Mouse (Mus musculus) embryo, embryonic 10.5 days (tissue): Measurements from ENCODE around the gene Parp14.
"Not testable (repeated sequence)": the region's sequence is repeated elsewhere in the genome, so short reads cannot be mapped to it uniquely, and the experiment has no call there.

Experiments
- DNase-seq: peaks from one replicate; pipeline ENCODE4 v3.0.0-alpha.2; 2015; ENCODE audit warnings: low spot score

The Parp14 gene

GRCm38 (mm10) chr16:35871048-35871851 lies at the start of gene Parp14:
Parp14 (minus strand) TSS chr16:35871544.
- DNase-seq, result peak; percentile 47

GRCm38 (mm10) chr16:35918721-35919543 lies 47.6 kb upstream of the Parp14 start:
- DNase-seq, result no peak

- DNase-seq, result no peak
Observed at GRCm38 (mm10) chr16:35914301-35914700, 43.0 kb upstream of the Parp14 start.

DNA sequence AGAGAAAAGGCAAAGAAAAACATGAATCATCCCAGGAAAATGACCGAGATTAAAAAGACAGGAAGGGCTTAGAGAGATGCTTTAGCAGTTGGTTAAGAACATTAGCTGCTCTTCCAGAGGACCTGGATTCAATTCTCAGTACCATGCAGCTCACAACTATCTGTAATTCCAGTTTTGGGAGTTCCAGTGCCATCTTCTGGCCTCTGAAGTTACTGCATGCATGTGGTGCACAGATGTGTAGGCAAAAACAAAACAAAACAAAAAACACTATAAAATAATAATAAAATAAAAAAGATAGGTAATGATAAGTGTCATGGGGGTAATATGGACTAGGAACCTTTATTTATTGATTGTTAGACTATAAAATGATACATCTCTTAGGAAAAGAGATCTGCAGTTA lies 42.2 kb upstream of the Parp14 start:
- peak; percentile 48 for DNase-seq

- no peak for DNase-seq
Observed at GRCm38 (mm10) chr16:35911449-35911848, 40.1 kb upstream of the Parp14 start.

- DNase-seq, result peak; percentile 9
Observed at GRCm38 (mm10) chr16:35907432-35908201, 36.3 kb upstream of the Parp14 start.

DNA sequence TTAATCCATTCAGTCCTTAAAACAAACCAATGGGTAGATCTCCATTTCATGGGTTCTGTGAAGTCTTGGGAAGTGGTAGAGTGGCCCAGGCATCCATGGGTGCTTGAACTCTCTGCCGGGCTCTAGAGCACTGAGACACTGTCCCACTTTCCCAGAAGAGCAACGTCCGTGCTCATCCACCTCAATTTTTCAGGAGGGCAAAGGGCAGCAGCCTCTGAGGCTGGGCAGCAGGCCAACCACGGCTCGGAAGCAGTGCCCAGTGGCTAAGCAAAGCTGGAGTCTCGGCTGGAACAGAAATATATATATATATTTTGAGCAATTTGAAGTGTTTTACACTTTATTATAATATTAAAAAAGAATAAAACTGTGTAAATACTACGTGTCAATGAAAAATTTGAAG lies 35.5 kb upstream of the Parp14 start:
- no peak for DNase-seq

GRCm38 (mm10) chr16:35905819-35906485 lies 34.6 kb upstream of the Parp14 start:
- DNase-seq, result no peak

- DNase-seq, result no peak
Observed at GRCm38 (mm10) chr16:35905355-35905754, 34.0 kb upstream of the Parp14 start.

GRCm38 (mm10) chr16:35904121-35904736 lies 32.9 kb upstream of the Parp14 start:
- DNase-seq, result no peak

DNA sequence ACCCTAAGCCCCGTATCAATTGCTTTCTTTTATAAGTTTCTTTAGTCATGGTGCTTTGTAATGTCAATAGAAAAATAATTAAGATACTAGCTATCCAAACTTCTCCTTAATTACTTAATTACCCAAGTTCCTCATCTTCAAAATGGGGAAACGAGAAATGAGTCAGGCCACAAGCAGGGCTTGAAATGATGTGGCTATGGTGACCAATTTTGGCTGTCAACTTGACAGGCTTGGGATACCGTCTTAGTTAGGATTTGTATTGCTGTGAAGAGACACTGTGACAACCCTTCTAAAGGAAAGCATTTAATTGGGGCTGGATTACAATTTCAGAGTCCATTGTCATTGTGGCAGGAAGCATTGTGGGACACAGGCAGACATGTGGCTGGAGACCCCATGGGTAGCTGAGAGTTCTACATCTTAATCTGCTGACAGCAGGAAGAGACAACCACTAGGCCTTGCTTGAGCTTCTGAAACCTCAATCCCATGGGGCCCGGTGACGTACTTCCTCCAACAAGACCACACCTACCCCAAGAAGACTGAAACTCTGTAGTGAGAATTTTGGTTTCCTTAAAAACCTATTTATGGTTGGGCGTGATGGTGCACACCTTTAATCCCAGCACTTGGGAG lies 31.8 kb upstream of the Parp14 start:
- DNase-seq, result no peak

DNA sequence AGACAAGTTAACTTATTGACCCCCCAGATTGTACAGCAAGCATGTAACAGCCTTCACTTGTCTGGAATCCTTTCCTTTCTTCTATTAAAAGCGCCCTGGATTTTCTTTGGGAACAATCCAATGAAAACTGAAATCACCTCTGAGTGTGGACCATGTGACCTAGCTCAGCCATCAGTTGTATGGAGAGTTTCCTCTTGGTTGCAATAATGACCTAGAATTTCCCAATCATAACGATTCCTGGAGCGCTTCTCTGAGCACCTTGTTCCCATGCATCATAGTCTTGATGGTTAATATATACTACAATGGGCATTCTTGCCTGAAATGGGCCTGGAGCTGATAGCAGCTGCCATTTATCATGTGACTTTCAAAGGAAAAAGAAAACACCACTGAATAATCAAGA lies 29.2 kb upstream of the Parp14 start:
- DNase-seq, result no peak

DNA sequence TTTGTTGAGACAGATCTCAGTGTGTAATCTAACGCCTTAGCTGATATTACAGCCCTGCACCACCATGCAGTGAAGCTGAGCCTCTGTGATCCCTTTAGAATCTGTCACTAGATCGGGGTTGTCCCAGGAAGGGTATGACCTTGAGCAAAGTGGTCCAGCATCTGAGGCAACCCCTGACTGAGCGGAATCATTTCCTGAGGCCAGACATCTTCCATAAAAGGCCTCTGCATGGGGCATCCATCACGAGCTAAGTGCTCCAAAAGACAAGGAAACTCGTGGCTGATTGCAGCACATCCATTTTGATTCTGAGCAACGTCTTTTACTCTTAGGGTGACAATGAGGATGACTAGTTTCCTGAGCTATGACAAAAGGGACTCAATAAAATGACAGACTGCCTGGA lies 23.7 kb upstream of the Parp14 start:
- DNase-seq, result no peak

GRCm38 (mm10) chr16:35891603-35892002 lies 20.3 kb upstream of the Parp14 start:
- DNase-seq, result not testable (repeated sequence)

GRCm38 (mm10) chr16:35890645-35891044 lies 19.3 kb upstream of the Parp14 start:
- DNase-seq, result peak; percentile 16

- DNase-seq, result no peak
Observed at GRCm38 (mm10) chr16:35888910-35889309, 17.6 kb upstream of the Parp14 start.

- DNase-seq, result no peak
Observed at GRCm38 (mm10) chr16:35888174-35888573, 16.8 kb upstream of the Parp14 start.

DNA sequence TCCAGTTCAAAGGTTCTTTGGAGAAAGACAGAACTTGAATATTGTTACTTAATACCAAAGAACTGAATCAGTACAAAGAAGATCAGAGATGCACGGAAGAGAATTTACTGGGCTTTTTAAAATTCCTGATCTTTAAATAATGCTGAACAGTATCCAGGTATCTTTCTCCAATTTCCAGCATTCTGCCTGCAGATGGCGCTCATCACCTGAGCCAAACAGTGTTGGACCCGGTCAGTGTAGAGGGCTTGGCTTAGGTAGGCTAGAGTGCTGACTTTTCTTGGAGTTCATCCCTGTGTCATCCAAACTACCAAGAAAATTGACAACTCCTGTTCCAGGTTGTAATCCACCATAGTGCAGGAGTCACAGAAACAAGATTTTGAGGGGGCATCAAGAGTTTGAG lies 3.1 kb upstream of the Parp14 start:
- peak; percentile 39 for DNase-seq

DNA sequence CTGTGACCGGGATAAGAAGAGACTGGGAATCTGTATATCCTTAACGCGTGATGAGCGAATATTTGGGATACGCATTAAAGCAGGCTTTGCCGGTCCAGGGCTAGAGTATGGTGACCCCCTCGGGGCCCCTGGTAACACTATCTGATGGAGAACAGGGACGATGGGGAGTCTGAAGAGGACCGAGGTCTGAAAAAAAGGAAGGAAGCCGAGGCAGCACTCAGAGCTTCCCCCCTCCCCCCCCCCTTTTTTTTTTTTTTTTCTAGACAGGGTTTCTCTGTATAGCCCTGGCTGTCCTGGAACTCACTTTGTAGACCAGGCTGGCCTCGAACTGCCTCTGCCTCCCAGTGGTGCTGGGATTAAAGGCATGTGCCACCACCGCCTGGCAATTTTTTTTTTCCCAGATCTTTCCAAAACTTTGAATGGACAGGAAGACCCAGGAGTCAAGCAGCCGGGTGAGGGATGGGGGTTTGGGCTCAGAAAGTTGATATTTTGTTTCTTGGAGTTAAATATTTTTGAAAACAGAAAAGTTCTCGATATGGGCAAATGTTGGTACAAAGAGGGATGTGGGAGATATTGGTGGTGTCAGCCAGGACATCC lies 1.2 kb upstream of the Parp14 start:
- no peak for DNase-seq

DNA sequence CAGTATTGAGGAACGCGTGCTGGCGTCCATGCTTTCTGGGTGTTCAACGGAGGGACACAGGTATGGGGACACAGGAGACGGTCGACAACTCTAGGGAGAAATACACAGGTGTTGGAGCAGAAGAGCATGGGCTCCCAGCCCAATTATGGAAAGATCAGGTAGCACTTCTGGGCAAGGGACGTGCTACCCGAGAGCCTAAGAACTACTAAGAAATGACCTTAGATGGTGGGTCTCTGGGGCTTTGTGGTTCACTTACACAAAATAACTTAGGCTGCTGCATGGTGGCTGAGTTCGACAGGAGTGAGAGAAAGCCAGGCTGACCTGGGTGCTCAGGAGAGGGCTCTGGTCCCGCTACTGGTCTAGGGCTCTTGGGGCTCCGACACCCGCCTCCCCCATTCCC lies 554 bp upstream of the Parp14 start:
- DNase-seq, result peak; percentile 18
